Mouse (Mus musculus) adrenal gland (tissue): Measurements from ENCODE around the gene Nudt5.

Experiments
- intact Hi-C: fragments of 180-260 bp; cut with DNase I; formaldehyde crosslinking; loops from one replicate; pipeline ENCODE4 v1.15.1; 2025
- long read RNA-seq, 2 experiments: library from polyadenylated mRNA; unstranded; transcript quantifications; one replicate each; pipeline ENCODE4 v2.0.0; 2020; ENCODE audit warnings: borderline replicate concordance in 1 of 2; ENCODE audit not compliant: insufficient replicate concordance in 1 of 2

The Nudt5 gene
- long read RNA-seq, experiment 1, partial matches to known transcripts: 0 of 59 reads
- long read RNA-seq, experiment 1, other reads (novel, unspliced or antisense): 58 of 59 reads
- long read RNA-seq, experiment 2, partial matches to known transcripts: 0 of 66 reads
- long read RNA-seq, experiment 2, other reads (novel, unspliced or antisense): 65 of 66 reads

- intact Hi-C loops: no loop called here
Observed at GRCm38 (mm10) chr2:5844873-5845631, at the start of gene Nudt5, which contains the start of gene Cdc123. Gene Nudt5, plus strand, starts transcription at chr2:5845019. Gene Cdc123, minus strand, starts transcription at chr2:5845164.

GRCm38 (mm10) chr2:5797816-5798672, 46.8 kb upstream of the Nudt5 start:
- intact Hi-C loops: no loop called here

GRCm38 (mm10) chr2:5801182-5801640, 43.6 kb upstream of the Nudt5 start:
- intact Hi-C loops: no loop called here

GRCm38 (mm10) chr2:5801927-5802590, 42.8 kb upstream of the Nudt5 start:
- intact Hi-C loops: no loop called here

GRCm38 (mm10) chr2:5804440-5805045, 40.3 kb upstream of the Nudt5 start:
- intact Hi-C loops: no loop called here

GRCm38 (mm10) chr2:5805228-5805627, 39.6 kb upstream of the Nudt5 start:
- intact Hi-C loops: no loop called here

- intact Hi-C loops: loop anchor here (2.0 kb wide), 1 partner anchor 355 kb away; no protein-coding TSS in a partner anchor
Observed at GRCm38 (mm10) chr2:5806201-5806600, 38.6 kb upstream of the Nudt5 start.

- intact Hi-C loops: no loop called here
Observed at GRCm38 (mm10) chr2:5810036-5810718, 34.6 kb upstream of the Nudt5 start.

- intact Hi-C loops: no loop called here
Observed at GRCm38 (mm10) chr2:5811235-5811782, 33.5 kb upstream of the Nudt5 start.

GRCm38 (mm10) chr2:5821264-5821663, 23.6 kb upstream of the Nudt5 start:
- intact Hi-C loops: no loop called here

GRCm38 (mm10) chr2:5822449-5822848, 22.4 kb upstream of the Nudt5 start:
- intact Hi-C loops: no loop called here

- intact Hi-C loops: no loop called here
Observed at GRCm38 (mm10) chr2:5824213-5824612, 20.6 kb upstream of the Nudt5 start.

- intact Hi-C loops: no loop called here
Observed at GRCm38 (mm10) chr2:5824685-5825084, 20.1 kb upstream of the Nudt5 start.

GRCm38 (mm10) chr2:5825265-5825913, 19.4 kb upstream of the Nudt5 start:
- intact Hi-C loops: no loop called here

GRCm38 (mm10) chr2:5840815-5841214, 4.0 kb upstream of the Nudt5 start:
- intact Hi-C loops: no loop called here

GRCm38 (mm10) chr2:5844181-5844872, 492 bp upstream of the Nudt5 start:
- intact Hi-C loops: no loop called here

- intact Hi-C loops: no loop called here
Observed at GRCm38 (mm10) chr2:5845826-5846225, 1.0 kb downstream of the Nudt5 start.

- intact Hi-C loops: no loop called here
Observed at GRCm38 (mm10) chr2:5851116-5851515, 6.3 kb downstream of the Nudt5 start.

- intact Hi-C loops: no loop called here
Observed at GRCm38 (mm10) chr2:5851866-5852265, 7.0 kb downstream of the Nudt5 start.
